Mouse (Mus musculus): ENCODE measurements around the gene Vti1a. TPM values are rescaled to one million over a fixed set of nuclear protein-coding genes. Genes with fewer than 3 reads are reported as not detected.

Gene Vti1a
- polyA plus RNA-seq, 1 experiment from 2014 or later: 17.9 TPM

GRCm38 (mm10) chr19:55542461-55542860 lies 226.4 kb downstream of the Vti1a start:
- Histone ChIP-seq H3K9me3 (ENCODE audit: low read length) (no peaks in the 10 kb centered on the region), H3K27me3 (replicated peaks; ENCODE audit: insufficient read depth, low read length) (no peaks in the 10 kb centered on the region), H3K9ac (replicated peaks; ENCODE audit: low read depth) (no peak overlapping the region), H3K4me3 (ENCODE audit: low read depth, low read length) (no peak overlapping the region), H3K36me3 (ENCODE audit: insufficient read depth, low read length) (no peaks in the 10 kb centered on the region), H3K27ac (ENCODE audit: low read length) (no peak overlapping the region), H3K4me1 (ENCODE audit: insufficient read depth, low read depth, low read length) (no peaks in the 10 kb centered on the region), H3K4me2 (replicated peaks; ENCODE audit: low read depth, low read length) (no peak overlapping the region)
- 47% methylated on average over 6 of the region's 6 CpGs for WGBS
- ATAC-seq (peak; percentile 79), DNase-seq (ENCODE audit: low spot score) (peak; percentile 73)
- no peak for TF ChIP-seq CTCF (IDR thresholded peaks at IDR 0.05)
- no peak; the same call in 1 of the 2 replicates for TF ChIP-seq EP300 (IDR thresholded peaks at IDR 0.05)

- Histone ChIP-seq H3K4me2 (replicated peaks; ENCODE audit: low read depth, low read length) (no peak overlapping the region), H3K4me1 (ENCODE audit: insufficient read depth, low read depth, low read length) (no peaks in the 10 kb centered on the region), H3K4me3 (ENCODE audit: low read depth, low read length) (no peak overlapping the region), H3K27me3 (replicated peaks; ENCODE audit: insufficient read depth, low read length) (no peaks in the 10 kb centered on the region), H3K9ac (replicated peaks; ENCODE audit: low read depth) (no peak overlapping the region), H3K27ac (ENCODE audit: low read length) (no peak overlapping the region), H3K36me3 (ENCODE audit: insufficient read depth, low read length) (no peaks in the 10 kb centered on the region), H3K9me3 (ENCODE audit: low read length) (no peaks in the 10 kb centered on the region)
- WGBS: 93% methylated on average over 9 of the region's 9 CpGs
- TF ChIP-seq EP300 (IDR thresholded peaks at IDR 0.05): no peak
- TF ChIP-seq CTCF (IDR thresholded peaks at IDR 0.05): no peak
- DNase-seq (ENCODE audit: low spot score) (no peak), ATAC-seq (no peak)
Measured at GRCm38 (mm10) chr19:55543188-55543587, 227.1 kb downstream of the Vti1a start.

- H3K9ac ChIP-seq (replicated peaks; ENCODE audit: low read depth): no peak overlapping the region
- TF ChIP-seq CTCF (IDR thresholded peaks at IDR 0.05) (no peak), EP300 (IDR thresholded peaks at IDR 0.05) (no peak)
- H3K4me2 ChIP-seq (replicated peaks; ENCODE audit: low read depth, low read length): no peak overlapping the region
- WGBS: 61% methylated on average over 5 of the region's 5 CpGs
- ATAC-seq (no peak), DNase-seq (ENCODE audit: low spot score) (peak; percentile 27)
- H3K27ac ChIP-seq (ENCODE audit: low read length): no peak overlapping the region
- no peaks in the 10 kb centered on the region for H3K4me1 ChIP-seq (ENCODE audit: insufficient read depth, low read depth, low read length)
- no peak overlapping the region for H3K4me3 ChIP-seq (ENCODE audit: low read depth, low read length)
- H3K36me3 ChIP-seq (ENCODE audit: insufficient read depth, low read length): no peaks in the 10 kb centered on the region
- no peaks in the 10 kb centered on the region for H3K9me3 ChIP-seq (ENCODE audit: low read length)
- no peaks in the 10 kb centered on the region for H3K27me3 ChIP-seq (replicated peaks; ENCODE audit: insufficient read depth, low read length)
Measured at GRCm38 (mm10) chr19:55544498-55544897, 228.4 kb downstream of the Vti1a start.

- DNase-seq (ENCODE audit: low spot score): peak; percentile 89
- Histone ChIP-seq H3K4me2 (replicated peaks; ENCODE audit: low read depth, low read length) (no peak overlapping the region), H3K27me3 (replicated peaks; ENCODE audit: insufficient read depth, low read length) (no peaks in the 10 kb centered on the region), H3K4me1 (ENCODE audit: insufficient read depth, low read depth, low read length) (no peaks in the 10 kb centered on the region), H3K4me3 (ENCODE audit: low read depth, low read length) (no peak overlapping the region), H3K36me3 (ENCODE audit: insufficient read depth, low read length) (no peaks in the 10 kb centered on the region), H3K9ac (replicated peaks; ENCODE audit: low read depth) (no peak overlapping the region), H3K27ac (ENCODE audit: low read length) (no peak overlapping the region), H3K9me3 (ENCODE audit: low read length) (no peaks in the 10 kb centered on the region)
- TF ChIP-seq EP300 (IDR thresholded peaks at IDR 0.05) (no peak), CTCF (IDR thresholded peaks at IDR 0.05) (peak; percentile 94)
- WGBS: 31% methylated on average over 9 of the region's 9 CpGs
- ATAC-seq: peak; percentile 73
Measured at GRCm38 (mm10) chr19:55545529-55545928, 229.4 kb downstream of the Vti1a start.

- no peak for DNase-seq (ENCODE audit: low spot score)
- Histone ChIP-seq H3K36me3 (ENCODE audit: insufficient read depth, low read length) (no peaks in the 10 kb centered on the region), H3K27ac (ENCODE audit: low read length) (no peak overlapping the region), H3K4me1 (ENCODE audit: insufficient read depth, low read depth, low read length) (no peaks in the 10 kb centered on the region), H3K9ac (replicated peaks; ENCODE audit: low read depth) (no peak overlapping the region), H3K27me3 (replicated peaks; ENCODE audit: insufficient read depth, low read length) (no peaks in the 10 kb centered on the region), H3K9me3 (ENCODE audit: low read length) (no peaks in the 10 kb centered on the region), H3K4me3 (ENCODE audit: low read depth, low read length) (no peak overlapping the region), H3K4me2 (replicated peaks; ENCODE audit: low read depth, low read length) (no peak overlapping the region)
- TF ChIP-seq CTCF (IDR thresholded peaks at IDR 0.05): no peak
- no peak for TF ChIP-seq EP300 (IDR thresholded peaks at IDR 0.05)
- 71% methylated on average over 13 of the region's 13 CpGs for WGBS
- no peak; the same call in 1 of the 2 replicates for ATAC-seq
Measured at GRCm38 (mm10) chr19:55546009-55546528, 230.0 kb downstream of the Vti1a start.

- Histone ChIP-seq H3K4me2 (replicated peaks; ENCODE audit: low read depth, low read length) (no peak overlapping the region), H3K4me3 (ENCODE audit: low read depth, low read length) (no peak overlapping the region), H3K9ac (replicated peaks; ENCODE audit: low read depth) (no peak overlapping the region), H3K36me3 (ENCODE audit: insufficient read depth, low read length) (no peaks in the 10 kb centered on the region), H3K27me3 (replicated peaks; ENCODE audit: insufficient read depth, low read length) (no peaks in the 10 kb centered on the region), H3K9me3 (ENCODE audit: low read length) (no peaks in the 10 kb centered on the region), H3K27ac (ENCODE audit: low read length) (no peak overlapping the region), H3K4me1 (ENCODE audit: insufficient read depth, low read depth, low read length) (no peaks in the 10 kb centered on the region)
- TF ChIP-seq CTCF (IDR thresholded peaks at IDR 0.05) (no peak), EP300 (IDR thresholded peaks at IDR 0.05) (no peak)
- DNase-seq (ENCODE audit: low spot score) (no peak), ATAC-seq (no peak)
- WGBS: 91% methylated on average over 10 of the region's 10 CpGs
Measured at GRCm38 (mm10) chr19:55548206-55548605, 232.1 kb downstream of the Vti1a start.

GRCm38 (mm10) chr19:55548656-55549055 lies 232.6 kb downstream of the Vti1a start:
- Histone ChIP-seq H3K4me3 (ENCODE audit: low read depth, low read length) (no peak overlapping the region), H3K4me2 (replicated peaks; ENCODE audit: low read depth, low read length) (no peak overlapping the region), H3K27ac (ENCODE audit: low read length) (no peak overlapping the region), H3K36me3 (ENCODE audit: insufficient read depth, low read length) (no peaks in the 10 kb centered on the region), H3K27me3 (replicated peaks; ENCODE audit: insufficient read depth, low read length) (no peaks in the 10 kb centered on the region), H3K4me1 (ENCODE audit: insufficient read depth, low read depth, low read length) (no peaks in the 10 kb centered on the region), H3K9ac (replicated peaks; ENCODE audit: low read depth) (no peak overlapping the region), H3K9me3 (ENCODE audit: low read length) (no peaks in the 10 kb centered on the region)
- WGBS: 74% methylated on average over 10 of the region's 10 CpGs
- DNase-seq (ENCODE audit: low spot score) (peak; percentile 47), ATAC-seq (peak; percentile 57; the same call in 1 of the 2 replicates)
- TF ChIP-seq CTCF (IDR thresholded peaks at IDR 0.05): no peak
- no peak for TF ChIP-seq EP300 (IDR thresholded peaks at IDR 0.05)

Measured in lung, postnatal 0 days (tissue).